In the genomic region with DNA sequence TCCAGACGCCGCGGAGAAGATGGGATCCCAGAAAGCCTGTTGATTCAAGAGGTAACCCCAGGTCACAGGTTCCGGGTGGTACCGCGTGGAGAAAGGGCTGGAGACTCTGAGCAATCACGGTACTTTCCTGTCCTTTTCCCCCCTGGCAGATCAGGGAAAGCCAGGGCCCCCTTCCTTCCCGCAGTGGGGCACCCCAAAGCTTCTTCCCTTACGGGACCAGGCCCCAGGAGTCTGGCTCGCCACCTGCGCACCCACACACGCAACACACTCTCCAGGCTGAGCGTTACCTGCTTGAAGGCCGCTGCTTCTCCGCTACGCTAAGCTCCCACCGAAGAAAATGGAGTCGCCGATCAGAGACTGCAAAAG, we compare ENCODE assay signal across 7 mouse cellular contexts. TPM values are rescaled to one million over a fixed set of nuclear protein-coding genes. Genes with fewer than 3 reads are reported as not detected.
DNase-seq lines count a peak whose midpoint lies in the region; ATAC-seq and TF ChIP-seq lines count a peak whose summit lies in the region.

No protein-coding gene starts in this region.

- H3K36me3 ChIP-seq in embryonic facial prominence, embryonic 12.5 days, result peaks cover 10% of the 10 kb centered on the region
- peaks cover 4% of the 10 kb centered on the region for H3K36me3 ChIP-seq in intestine, embryonic 16.5 days (ENCODE audit: control insufficient read depth, insufficient read depth, low read length)
- peaks cover 13% of the 10 kb centered on the region for H3K36me3 ChIP-seq in neural tube, embryonic 12.5 days

- H3K4me3 ChIP-seq in lung, adult 2 months (replicated peaks; ENCODE audit: extremely low read depth, low read depth, low read length), result peak overlapping the region; percentile 98
- peak overlapping the region; percentile 98 for H3K4me3 ChIP-seq in embryonic facial prominence, embryonic 12.5 days
- H3K4me3 ChIP-seq in intestine, embryonic 16.5 days (ENCODE audit: low read length), result peak overlapping the region; percentile 74
- H3K4me3 ChIP-seq in neural tube, embryonic 12.5 days, result peak overlapping the region; percentile 97

- no peaks in the 10 kb centered on the region for H3K9me3 ChIP-seq in embryonic facial prominence, embryonic 12.5 days
- H3K9me3 ChIP-seq in intestine, embryonic 16.5 days (ENCODE audit: control insufficient read depth, low read length), result no peaks in the 10 kb centered on the region
- H3K9me3 ChIP-seq in neural tube, embryonic 12.5 days, result no peaks in the 10 kb centered on the region

- no peak for DNase-seq in lung, adult 2 months
- DNase-seq in lung, postnatal 4 days, result no peak
- DNase-seq in adrenal gland, postnatal 4 days (ENCODE audit: low spot score in 2 of 2), result no peak
- no peak for DNase-seq in layer of hippocampus, adult 8-10 months (ENCODE audit: low spot score in 2 of 2)

- no peak for TF ChIP-seq CTCF in lung, adult 2 months (IDR thresholded peaks at IDR 0.05; ENCODE audit: insufficient read depth, low read length)

- peak overlapping the region; percentile 74 for H3K4me2 ChIP-seq in embryonic facial prominence, embryonic 12.5 days (replicated peaks)
- H3K4me2 ChIP-seq in intestine, embryonic 16.5 days (ENCODE audit: low read depth, low read length), result peak overlapping the region; percentile 61
- peak overlapping the region; percentile 85 for H3K4me2 ChIP-seq in neural tube, embryonic 12.5 days (replicated peaks)

- TF ChIP-seq POLR2A in lung, adult 2 months (IDR thresholded peaks at IDR 0.05; ENCODE audit: borderline replicate concordance, extremely low read depth, low read depth, low read length), result no peak

- no peaks in the 10 kb centered on the region for H3K27me3 ChIP-seq in embryonic facial prominence, embryonic 12.5 days
- no peaks in the 10 kb centered on the region for H3K27me3 ChIP-seq in intestine, embryonic 16.5 days (replicated peaks; ENCODE audit: control insufficient read depth, insufficient read depth, low read length)
- no peaks in the 10 kb centered on the region for H3K27me3 ChIP-seq in neural tube, embryonic 12.5 days (replicated peaks)

- ATAC-seq in embryonic facial prominence, embryonic 12.5 days (ENCODE audit: insufficient number of reproducible peaks, insufficient read depth, low FRiP score, low TSS enrichment), result no peak
- ATAC-seq in intestine, embryonic 16.5 days, result no peak; the same call in 1 of the 2 replicates
- ATAC-seq in neural tube, embryonic 12.5 days (ENCODE audit: low FRiP score, low read depth), result peak; percentile 29; the same call in 1 of the 2 replicates

- H3K9ac ChIP-seq in embryonic facial prominence, embryonic 12.5 days, result peak overlapping the region; percentile 92
- peak overlapping the region; percentile 81 for H3K9ac ChIP-seq in intestine, embryonic 16.5 days (ENCODE audit: low read depth, low read length)
- H3K9ac ChIP-seq in neural tube, embryonic 12.5 days, result peak overlapping the region; percentile 94

- under 1% methylated on average over 19 of the region's 19 CpGs for WGBS in lung, adult 2 months
- under 1% methylated on average over 19 of the region's 19 CpGs for WGBS in embryonic facial prominence, embryonic 12.5 days
- under 1% methylated on average over 19 of the region's 19 CpGs for WGBS in intestine, embryonic 16.5 days
- under 1% methylated on average over 19 of the region's 19 CpGs for WGBS in neural tube, embryonic 12.5 days

- peak overlapping the region; percentile 87 for H3K27ac ChIP-seq in embryonic facial prominence, embryonic 12.5 days
- peak overlapping the region; percentile 99 for H3K27ac ChIP-seq in intestine, embryonic 16.5 days (ENCODE audit: low read length)
- peak overlapping the region; percentile 38 for H3K27ac ChIP-seq in neural tube, embryonic 12.5 days

- peaks cover 4% of the 10 kb centered on the region for H3K4me1 ChIP-seq in lung, adult 2 months (ENCODE audit: control insufficient read depth, insufficient read depth, low read length)
- H3K4me1 ChIP-seq in embryonic facial prominence, embryonic 12.5 days, result peaks cover 22% of the 10 kb centered on the region
- peaks cover 19% of the 10 kb centered on the region for H3K4me1 ChIP-seq in intestine, embryonic 16.5 days (ENCODE audit: control insufficient read depth, insufficient read depth, low read length)
- peaks cover 27% of the 10 kb centered on the region for H3K4me1 ChIP-seq in neural tube, embryonic 12.5 days

RNA-seq across cellular contexts. Expression of gene Sdf2, which starts 0.3 kb away (rescaled TPM):
- polyA plus RNA-seq in lung, adult 2 months (2012; rRNA removed), result 67.6 and 81.7 TPM in 2 replicates
- 56.2 and 61.1 TPM in 2 replicates for polyA plus RNA-seq in embryonic facial prominence, embryonic 12.5 days (2016; fragmentation: Nextera tagmentation; extraction: Ambion mirVana)
- 72.7 and 74.8 TPM in 2 replicates for polyA plus RNA-seq in intestine, embryonic 16.5 days (2015; fragmentation: Nextera tagmentation; extraction: Ambion mirVana)
- polyA plus RNA-seq in neural tube, embryonic 12.5 days (2016; fragmentation: Nextera tagmentation; extraction: Ambion mirVana), result 59.8 and 60.8 TPM in 2 replicates
- 10 to 100 TPM; 79.3 to 87.3 TPM for total RNA-seq in adrenal gland, postnatal 4 days (2021)
- total RNA-seq in layer of hippocampus, adult 8-10 months (2022), result 10 to 100 TPM; 61.6 to 67.7 (median 62.3) TPM

RNA-seq across cellular contexts. Expression of gene Supt6, which starts 0.5 kb away (rescaled TPM):
- 21.0 and 26.5 TPM in 2 replicates for polyA plus RNA-seq in lung, adult 2 months (2012; rRNA removed)
- 36.1 and 37.8 TPM in 2 replicates for polyA plus RNA-seq in embryonic facial prominence, embryonic 12.5 days (2016; fragmentation: Nextera tagmentation; extraction: Ambion mirVana)
- polyA plus RNA-seq in intestine, embryonic 16.5 days (2015; fragmentation: Nextera tagmentation; extraction: Ambion mirVana), result 19.6 and 21.1 TPM in 2 replicates
- polyA plus RNA-seq in neural tube, embryonic 12.5 days (2016; fragmentation: Nextera tagmentation; extraction: Ambion mirVana), result 34.0 and 40.5 TPM in 2 replicates
- total RNA-seq in adrenal gland, postnatal 4 days (2021), result 10 to 100 TPM; 63.3 to 69.2 TPM
- 100 to 1,000 TPM; 124 to 126 (median 125) TPM for total RNA-seq in layer of hippocampus, adult 8-10 months (2022)

RNA-seq across cellular contexts. Expression of gene 2610507B11Rik, which starts 16.3 kb away (rescaled TPM):
- polyA plus RNA-seq in lung, adult 2 months (2012; rRNA removed), result 53.9 and 65.4 TPM in 2 replicates
- 72.1 and 79.5 TPM in 2 replicates for polyA plus RNA-seq in embryonic facial prominence, embryonic 12.5 days (2016; fragmentation: Nextera tagmentation; extraction: Ambion mirVana)
- polyA plus RNA-seq in intestine, embryonic 16.5 days (2015; fragmentation: Nextera tagmentation; extraction: Ambion mirVana), result 50.6 and 56.9 TPM in 2 replicates
- 64.9 and 72.4 TPM in 2 replicates for polyA plus RNA-seq in neural tube, embryonic 12.5 days (2016; fragmentation: Nextera tagmentation; extraction: Ambion mirVana)
- 100 to 1,000 TPM; 137 to 138 TPM for total RNA-seq in adrenal gland, postnatal 4 days (2021)
- total RNA-seq in layer of hippocampus, adult 8-10 months (2022), result 100 to 1,000 TPM; 181 to 208 (median 193) TPM

RNA-seq across cellular contexts. Expression of gene BC030499, which starts 45.4 kb away (rescaled TPM):
- 0.22 and 0.27 TPM in 2 replicates for polyA plus RNA-seq in lung, adult 2 months (2012; rRNA removed)
- 0.32 and 0.52 TPM in 2 replicates for polyA plus RNA-seq in embryonic facial prominence, embryonic 12.5 days (2016; fragmentation: Nextera tagmentation; extraction: Ambion mirVana)
- polyA plus RNA-seq in intestine, embryonic 16.5 days (2015; fragmentation: Nextera tagmentation; extraction: Ambion mirVana), result 0.32 TPM in 1 of 2 replicates, not detected in the other
- polyA plus RNA-seq in neural tube, embryonic 12.5 days (2016; fragmentation: Nextera tagmentation; extraction: Ambion mirVana), result 0.20 and 0.52 TPM in 2 replicates
- total RNA-seq in adrenal gland, postnatal 4 days (2021), result 1 to 10 TPM in 1 of 2 experiments, under 1 TPM in 1; 0.73 to 1.5 TPM
- 10 to 100 TPM in 1 of 4 experiments, 1 to 10 TPM in 3; 4.3 to 11.8 (median 7.3) TPM for total RNA-seq in layer of hippocampus, adult 8-10 months (2022)

RNA-seq across cellular contexts. Expression of gene Proca1, which starts 52.1 kb away (rescaled TPM):
- 0.87 and 1.4 TPM in 2 replicates for polyA plus RNA-seq in lung, adult 2 months (2012; rRNA removed)
- polyA plus RNA-seq in embryonic facial prominence, embryonic 12.5 days (2016; fragmentation: Nextera tagmentation; extraction: Ambion mirVana), result 2.9 TPM in 2 replicates
- polyA plus RNA-seq in intestine, embryonic 16.5 days (2015; fragmentation: Nextera tagmentation; extraction: Ambion mirVana), result 1.8 and 2.3 TPM in 2 replicates
- polyA plus RNA-seq in neural tube, embryonic 12.5 days (2016; fragmentation: Nextera tagmentation; extraction: Ambion mirVana), result 2.5 and 2.9 TPM in 2 replicates
- 1 to 10 TPM; 7.9 to 8.8 TPM for total RNA-seq in adrenal gland, postnatal 4 days (2021)
- total RNA-seq in layer of hippocampus, adult 8-10 months (2022), result 1 to 10 TPM; 3.9 to 5.9 (median 4.9) TPM

Comparison
In these comparisons a context has a peak if more than half of its experiments do, and no peak if none do; other contexts are left out.
1. H3K27ac ChIP-seq: peak in every context shown above with its lines; median percentile 99 in intestine, embryonic 16.5 days; 87 in embryonic facial prominence, embryonic 12.5 days; 38 in neural tube, embryonic 12.5 days.